Mouse (Mus musculus) left cerebral cortex, postnatal 14 days (tissue): ENCODE data around the gene Bri3. TPM values are rescaled to one million over a fixed set of nuclear protein-coding genes. Genes with fewer than 3 reads are reported as not detected.

Experiments used
- DNase-seq, 2 experiments: peaks; one replicate each; pipeline ENCODE4 v3.0.0; 2021 to 2022; ENCODE audit warnings: low spot score in 2 of 2, mixed read lengths in 1 of 2
- intact Hi-C: fragments of 180-260 bp; cut with DNase I; formaldehyde crosslinking; loops from one replicate; pipeline ENCODE4 v1.15.1; 2025
- total RNA-seq, 2 experiments: library from RNA; stranded (reverse); gene quantifications; 2 replicates each; pipeline ENCODE4 v1.2.3; 2021

Gene Bri3
- total RNA-seq, 2 experiments from 2014 or later, result 62.1 to 75.0 TPM

- DNase-seq, result no peak
- intact Hi-C loops, result loop anchor here (10.0 kb wide), 1 partner anchor 277 kb away; no protein-coding TSS in a partner anchor
Measured at GRCm38 (mm10) chr5:144447975-144448374, 203.7 kb downstream of the Bri3 start.

GRCm38 (mm10) chr5:144452776-144453455, 208.7 kb downstream of the Bri3 start:
- no peak for DNase-seq
- intact Hi-C loops, result no loop called here

GRCm38 (mm10) chr5:144457623-144458287, 213.5 kb downstream of the Bri3 start:
- no peak for DNase-seq
- intact Hi-C loops, result no loop called here

GRCm38 (mm10) chr5:144466987-144467386, 222.8 kb downstream of the Bri3 start:
- DNase-seq, result no peak
- intact Hi-C loops, result loop anchor here (5.0 to 10.0 kb wide), 2 partner anchors 168 to 260 kb away; no protein-coding TSS in a partner anchor

GRCm38 (mm10) chr5:144473056-144473455, 228.8 kb downstream of the Bri3 start:
- peak in 1 of 2 experiments; percentile 22 for DNase-seq

GRCm38 (mm10) chr5:144479677-144480171, 235.5 kb downstream of the Bri3 start:
- intact Hi-C loops, result no loop called here
- no peak for DNase-seq

More at GRCm38 (mm10) chr5:144473056-144473455, 228.8 kb downstream of the Bri3 start:
- intact Hi-C loops, result no loop called here

DNA sequence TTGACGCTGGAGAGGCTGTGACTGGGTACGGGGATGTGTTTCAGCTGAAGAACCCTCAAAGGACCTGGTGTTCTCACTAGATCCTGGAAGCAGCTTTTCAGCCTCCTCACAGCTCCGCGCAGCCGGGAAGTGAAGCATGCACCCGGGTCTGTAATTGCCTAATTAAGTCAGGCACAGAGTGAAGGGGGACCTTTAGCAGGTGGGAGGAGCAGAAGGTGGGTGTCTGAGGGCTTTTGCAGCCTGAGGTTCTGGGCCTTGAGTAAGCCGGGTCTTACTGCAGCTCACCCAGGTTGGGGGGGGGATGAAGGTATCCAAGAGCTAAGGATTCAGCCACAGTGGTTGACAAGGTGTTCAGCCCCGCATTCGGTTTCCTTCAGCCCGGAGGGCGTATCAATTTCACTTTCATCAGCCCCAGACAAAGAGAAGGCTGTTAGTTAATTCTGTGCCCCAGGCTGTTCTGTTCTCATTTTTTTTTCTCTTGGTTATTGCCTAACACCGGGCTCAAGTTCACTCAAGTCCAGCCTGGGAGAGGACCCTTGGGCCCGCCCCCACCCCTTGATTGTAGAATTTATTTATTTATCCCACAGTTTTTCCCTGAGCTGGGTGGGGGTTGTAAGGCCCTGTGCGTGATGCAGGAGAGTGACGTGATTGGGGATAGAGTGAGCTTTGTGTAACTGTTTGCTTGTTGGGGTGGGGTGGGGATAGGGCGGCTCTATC, 239.6 kb downstream of the Bri3 start:
- peak in 1 of 2 experiments; percentile 28 for DNase-seq
- intact Hi-C loops, result no loop called here

GRCm38 (mm10) chr5:144491308-144491707, 247.1 kb downstream of the Bri3 start:
- intact Hi-C loops, result no loop called here
- DNase-seq, result no peak

Other genes with a start within 250 kb of the Bri3 start
- gene Ccz1, start 229.6 kb upstream of the Bri3 start, total RNA-seq, result 10 to 100 TPM; 44.7 to 47.3 TPM
- 1 to 10 TPM; 1.9 to 2.2 TPM for gene Ocm, start 217.8 kb upstream of the Bri3 start, total RNA-seq
- 100 to 1,000 TPM; 150 to 166 TPM for gene Lmtk2, start 144.0 kb upstream of the Bri3 start, total RNA-seq
- gene Bhlha15, start 54.2 kb upstream of the Bri3 start, total RNA-seq, result under 1 TPM; 0.36 to 0.42 TPM
- gene Tecpr1, start 20.8 kb upstream of the Bri3 start, total RNA-seq, result 10 to 100 TPM; 84.8 to 90.0 TPM
- under 1 TPM; 0.42 to 0.70 TPM for gene Baiap2l1, start 113.7 kb downstream of the Bri3 start, total RNA-seq